Mouse (Mus musculus): ENCODE measurements around the gene Atp8b4.

GRCm38 (mm10) chr2:126399017-126399416 lies 101.5 kb downstream of the Atp8b4 start:
- TF ChIP-seq POLR2A (IDR thresholded peaks at IDR 0.05; ENCODE audit: low read depth, low read length) (no peak), CTCF (conservative IDR thresholded peaks at IDR 0.05; ENCODE audit: insufficient read depth, insufficient read length, low read depth, low read length) (no peak)

Data from kidney, adult 2 months (tissue).